Mouse (Mus musculus) forebrain, embryonic 14.5 days (tissue): ENCODE results near the gene Hcrtr2. TPM values are rescaled to one million over a fixed set of nuclear protein-coding genes. Genes with fewer than 3 reads are reported as not detected.
A peak's percentile ranks its signal among the peaks of the same experiment; 100 is the strongest.

Experiments used
- ATAC-seq: fragments of 200-750 bp; cut with Nextera tagmentation; 2 replicates; pipeline ENCODE4 v1.8.0; 2017; ENCODE audit warnings: mild to moderate bottlenecking, moderate library complexity
- DNase-seq: peaks from one replicate; pipeline ENCODE4 v3.0.0-alpha.2; 2015; ENCODE audit warnings: low spot score
- H3K27ac ChIP-seq: fragments of 300-500 bp; sonication (generic); 2 replicates; pipeline ENCODE4 v1.5.1; 2014; ENCODE audit warnings: low read depth, mild to moderate bottlenecking, control low read depth, low read length, moderate library complexity
- H3K27me3 ChIP-seq: fragments of 300-500 bp; sonication (generic); replicated peaks from 2 replicates; pipeline ENCODE4 v1.6.1; 2014; ENCODE audit warnings: low read length, control low read depth, mixed read lengths; ENCODE audit not compliant: control insufficient read depth, insufficient read depth
- H3K36me3 ChIP-seq: fragments of 300-500 bp; sonication (generic); 2 replicates; pipeline ENCODE4 v1.6.1; 2014; ENCODE audit warnings: low read length, control low read depth; ENCODE audit not compliant: control insufficient read depth, insufficient read depth
- H3K4me1 ChIP-seq: fragments of 300-500 bp; sonication (generic); 2 replicates; pipeline ENCODE4 v1.6.1; 2014; ENCODE audit warnings: antibody characterized with exemption, low read length, control low read depth; ENCODE audit not compliant: control insufficient read depth, insufficient read depth
- H3K4me2 ChIP-seq: fragments of 300-500 bp; sonication (generic); 2 replicates; pipeline ENCODE4 v1.6.1; 2014; ENCODE audit warnings: mild to moderate bottlenecking, control low read depth, low read length
- H3K4me3 ChIP-seq: fragments of 300-500 bp; sonication (generic); 2 replicates; pipeline ENCODE4 v1.5.1; 2014; ENCODE audit warnings: low read depth, low read length, control low read depth
- H3K9ac ChIP-seq: fragments of 300-500 bp; sonication (generic); 2 replicates; pipeline ENCODE4 v1.6.1; 2014; ENCODE audit warnings: mild to moderate bottlenecking, low read length, control low read depth, moderate library complexity
- H3K9me3 ChIP-seq: fragments of 300-500 bp; sonication (generic); replicated peaks from 2 replicates; pipeline ENCODE4 v1.6.1; 2016; ENCODE audit warnings: low read length, control low read depth, mixed read lengths; ENCODE audit not compliant: control insufficient read depth
- WGBS: fragments of 180-500 bp; shearing (Covaris S2); extraction: QIAGEN DNeasy Blood & Tissue Kit; methylation state at CpG from one replicate; pipeline ENCODE4 v1.1.7; 2014; 5-methylcytosine and 5-hydroxymethylcytosine counted together
- polyA plus RNA-seq: library from polyadenylated mRNA; unstranded; fragments of >200 nt; fragmentation: Nextera tagmentation; extraction: Ambion mirVana; gene quantifications from 2 replicates; pipeline ENCODE4 v1.2.1, GENCODE M21; 2014

The Hcrtr2 gene
- polyA plus RNA-seq = 2.2 and 3.4 TPM in 2 replicates

GRCm38 (mm10) chr9:76323756-76324155 lies at the start of gene Hcrtr2:
Hcrtr2 (minus strand) TSS chr9:76323856.
- H3K36me3 ChIP-seq = no peaks in the 10 kb centered on the region
- ATAC-seq = no peak
- H3K9me3 ChIP-seq = no peaks in the 10 kb centered on the region
- peak within 1 kb of the TSS; percentile 60 for H3K9ac ChIP-seq
- H3K4me1 ChIP-seq = peaks cover 4% of the 10 kb centered on the region; the same call in 1 of the 2 replicates
- no peaks in the 10 kb centered on the region; the same call in 1 of the 2 replicates for H3K27me3 ChIP-seq
- no peak for DNase-seq
- H3K4me3 ChIP-seq = peak within 1 kb of the TSS; percentile 42
- WGBS = 76% methylated on average over 6 of the region's 6 CpGs
- H3K4me2 ChIP-seq = peak within 1 kb of the TSS; percentile 83
- H3K27ac ChIP-seq = no peak within 1 kb of the TSS

GRCm38 (mm10) chr9:76364874-76365273 lies 41.2 kb upstream of the Hcrtr2 start:
- H3K27ac ChIP-seq = no peak overlapping the region
- no peak overlapping the region for H3K9ac ChIP-seq
- H3K4me2 ChIP-seq = no peak overlapping the region
- WGBS = 88% methylated on average over 6 of the region's 6 CpGs
- no peaks in the 10 kb centered on the region for H3K36me3 ChIP-seq
- H3K4me3 ChIP-seq = no peak overlapping the region
- no peaks in the 10 kb centered on the region for H3K9me3 ChIP-seq
- DNase-seq = no peak
- no peaks in the 10 kb centered on the region for H3K4me1 ChIP-seq
- no peak for ATAC-seq
- no peaks in the 10 kb centered on the region for H3K27me3 ChIP-seq

GRCm38 (mm10) chr9:76360374-76360773 lies 36.7 kb upstream of the Hcrtr2 start:
- H3K36me3 ChIP-seq = no peaks in the 10 kb centered on the region
- H3K9ac ChIP-seq = no peak overlapping the region
- no peak overlapping the region for H3K4me3 ChIP-seq
- no peak for ATAC-seq
- no peaks in the 10 kb centered on the region for H3K9me3 ChIP-seq
- no peaks in the 10 kb centered on the region for H3K27me3 ChIP-seq
- no peak overlapping the region for H3K4me2 ChIP-seq
- no peaks in the 10 kb centered on the region for H3K4me1 ChIP-seq
- no peak for DNase-seq
- no peak overlapping the region for H3K27ac ChIP-seq

GRCm38 (mm10) chr9:76352346-76352745 lies 28.7 kb upstream of the Hcrtr2 start:
- peak; percentile 63 for ATAC-seq

GRCm38 (mm10) chr9:76347298-76347697 lies 23.6 kb upstream of the Hcrtr2 start:
- Histone ChIP-seq H3K4me3 (no peak overlapping the region), H3K9ac (no peak overlapping the region), H3K36me3 (no peaks in the 10 kb centered on the region), H3K27me3 (no peaks in the 10 kb centered on the region), H3K4me1 (no peaks in the 10 kb centered on the region), H3K9me3 (no peaks in the 10 kb centered on the region), H3K27ac (no peak overlapping the region), H3K4me2 (no peak overlapping the region)
- DNase-seq = no peak
- ATAC-seq = no peak
- WGBS = 91% methylated on average over 1 of the region's 1 CpGs

More at GRCm38 (mm10) chr9:76352346-76352745, 28.7 kb upstream of the Hcrtr2 start:
- Histone ChIP-seq H3K27me3 (no peaks in the 10 kb centered on the region), H3K4me3 (no peak overlapping the region), H3K4me2 (no peak overlapping the region), H3K9me3 (no peaks in the 10 kb centered on the region), H3K4me1 (no peaks in the 10 kb centered on the region), H3K27ac (no peak overlapping the region), H3K36me3 (no peaks in the 10 kb centered on the region), H3K9ac (no peak overlapping the region)
- 54% methylated on average over 3 of the region's 3 CpGs for WGBS
- DNase-seq = peak; percentile 40

GRCm38 (mm10) chr9:76331081-76331480 lies 7.4 kb upstream of the Hcrtr2 start:
- DNase-seq (peak; percentile 53), ATAC-seq (no peak)
- H3K9ac ChIP-seq = no peak overlapping the region
- H3K4me2 ChIP-seq = no peak overlapping the region
- H3K36me3 ChIP-seq = no peaks in the 10 kb centered on the region
- H3K9me3 ChIP-seq = no peaks in the 10 kb centered on the region
- H3K27ac ChIP-seq = no peak overlapping the region
- H3K4me1 ChIP-seq = no peaks in the 10 kb centered on the region
- no peak overlapping the region for H3K4me3 ChIP-seq
- no peaks in the 10 kb centered on the region for H3K27me3 ChIP-seq
- WGBS = 79% methylated on average over 1 of the region's 1 CpGs

- H3K4me2 ChIP-seq = peak overlapping the region; percentile 83
- DNase-seq (peak; percentile 78), ATAC-seq (peak; percentile 86)
- peak overlapping the region; percentile 60 for H3K9ac ChIP-seq
- peaks cover 4% of the 10 kb centered on the region; the same call in 1 of the 2 replicates for H3K4me1 ChIP-seq
- WGBS = under 1% methylated on average over 29 of the region's 29 CpGs
- no peak overlapping the region for H3K27ac ChIP-seq
- peak overlapping the region; percentile 42 for H3K4me3 ChIP-seq
- no peaks in the 10 kb centered on the region; the same call in 1 of the 2 replicates for H3K27me3 ChIP-seq
- no peaks in the 10 kb centered on the region for H3K36me3 ChIP-seq
- no peaks in the 10 kb centered on the region for H3K9me3 ChIP-seq
These were observed 412 bp downstream of the Hcrtr2 start for GRCm38 (mm10) chr9:76323186-76323701.

GRCm38 (mm10) chr9:76322122-76323052 lies 1.3 kb downstream of the Hcrtr2 start:
- Histone ChIP-seq H3K4me3 (peak overlapping the region; percentile 42), H3K36me3 (no peaks in the 10 kb centered on the region), H3K27ac (no peak overlapping the region), H3K4me1 (peaks cover 4% of the 10 kb centered on the region; the same call in 1 of the 2 replicates), H3K9me3 (no peaks in the 10 kb centered on the region), H3K4me2 (peak overlapping the region; percentile 83), H3K27me3 (no peaks in the 10 kb centered on the region; the same call in 1 of the 2 replicates), H3K9ac (peak overlapping the region; percentile 60)
- ATAC-seq (peak; percentile 56), DNase-seq (peak; percentile 24)
- 3% methylated on average over 24 of the region's 24 CpGs for WGBS
